Comparison of ENCODE assay signal across 29 mouse cellular contexts in the genomic region with DNA sequence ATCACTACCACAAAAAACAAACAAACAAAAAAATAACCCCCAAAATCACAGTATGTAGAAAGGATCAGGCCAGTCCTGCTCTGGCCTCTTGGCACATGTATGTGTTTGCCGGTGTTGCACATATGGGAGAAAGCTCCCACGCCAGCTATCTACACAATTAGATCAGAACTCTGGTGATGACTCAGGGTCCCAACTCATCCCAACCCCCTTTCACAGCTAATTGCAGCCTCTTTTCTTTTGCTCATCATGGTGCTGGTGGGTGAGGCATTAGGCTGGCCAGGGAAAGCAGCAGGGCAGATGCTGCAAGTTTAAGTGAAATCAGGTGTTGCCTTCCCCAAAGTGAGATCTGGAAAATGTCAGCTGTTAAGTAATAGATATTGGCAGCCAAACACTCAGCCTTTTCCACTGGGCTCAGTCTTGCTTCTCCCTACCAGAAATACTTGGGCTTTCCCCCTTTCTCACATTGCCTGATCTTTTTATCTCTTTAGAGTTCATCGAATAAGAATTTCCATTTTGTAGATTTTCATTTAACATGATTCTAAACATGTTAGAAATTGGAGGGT.
A peak's percentile ranks its signal among the peaks of the same experiment; 100 is the strongest.
DNase-seq lines count a peak whose midpoint lies in the region; TF ChIP-seq lines count a peak whose summit lies in the region.
"Had no signal": no experiment of that assay in that cellular context is flagged by ENCODE, and none has a peak within 500 bp of the region (broad histone marks: within the 10 kb centered on the region; RNA-seq: fewer than 3 reads in every experiment).

No protein-coding gene starts in this region.

- H3K4me3 ChIP-seq in layer of hippocampus, adult 2 months: no peak overlapping the region
- H3K4me3 ChIP-seq: heart, embryonic 12.5 days; hindbrain, embryonic 10.5 days; intestine, embryonic 15.5 days; limb, embryonic 15.5 days; liver, embryonic 15.5 days; lung, embryonic 15.5 days; midbrain, embryonic 15.5 days; neural tube, embryonic 12.5 days; stomach, embryonic 15.5 days had no signal

- no peak for TF ChIP-seq CTCF in layer of hippocampus, adult 2 months (conservative IDR thresholded peaks at IDR 0.05)

- DNase-seq in adrenal gland, adult 8-10 months: peak; percentile 1
- no peak for DNase-seq in adrenal gland, postnatal 36 days
- DNase-seq in layer of hippocampus, adult 2 months (ENCODE audit: low spot score in 2 of 2): peak; percentile 29 to 33
- no peak for DNase-seq in layer of hippocampus, postnatal 36 days
- DNase-seq in brain, adult 2 months (ENCODE audit: low read depth, low spot score): peak; percentile 60
- DNase-seq in telencephalon, adult 2 months (ENCODE audit: low read depth, low spot score): peak; percentile 21
- DNase-seq in spleen, postnatal 4 days (ENCODE audit: low spot score in 2 of 2): no peak
- DNase-seq: cerebellum, adult 18-20 months; cerebellum, postnatal 14 days; forebrain, postnatal 0 days; gastrocnemius, postnatal 14 days; heart, adult 11 months; heart, postnatal 10 days; kidney, adult 9 months; kidney, postnatal 14 days; retina, postnatal 1 day; right cerebral cortex, postnatal 4 days; thymus, adult 18-20 months; thymus, postnatal 36 days had no signal

- peak overlapping the region; percentile 10; the same call in 1 of the 2 replicates for H3K27ac ChIP-seq in layer of hippocampus, adult 2 months
- H3K27ac ChIP-seq: hindbrain, embryonic 10.5 days; intestine, embryonic 15.5 days; limb, embryonic 15.5 days; liver, embryonic 15.5 days; lung, embryonic 15.5 days; macrophage; midbrain, embryonic 15.5 days; neural tube, embryonic 12.5 days; stomach, embryonic 15.5 days had no signal

Comparison
In these comparisons a context has a peak if more than half of its experiments do, and no peak if none do; other contexts are left out.
1. DNase-seq: peak in adrenal gland, adult 8-10 months (single experiment), layer of hippocampus, adult 2 months (2 of 2), brain, adult 2 months (single experiment) and telencephalon, adult 2 months (single experiment); none in adrenal gland, postnatal 36 days (0 of 2), layer of hippocampus, postnatal 36 days (0 of 2) and spleen, postnatal 4 days (0 of 2).